Mouse (Mus musculus) intestine, embryonic 14.5 days (tissue): ENCODE data around the gene Ache. TPM values are rescaled to one million over a fixed set of nuclear protein-coding genes. Genes with fewer than 3 reads are reported as not detected.

Experiments
- ATAC-seq: fragments of 200-750 bp; cut with Nextera tagmentation; replicated peaks from 2 replicates; pipeline ENCODE4 v1.8.0; 2017; ENCODE audit warnings: low read depth, moderate number of reproducible peaks, moderate TSS enrichment, moderate library complexity; ENCODE audit not compliant: low FRiP score, low TSS enrichment
- DNase-seq: peaks from one replicate; pipeline ENCODE4 v3.0.0-alpha.2; 2018; ENCODE audit warnings: low spot score
- H3K27ac ChIP-seq: fragments of 300-500 bp; sonication (generic); 2 replicates; pipeline ENCODE4 v1.5.1; 2014; ENCODE audit warnings: low read depth, mild to moderate bottlenecking, control low read depth
- H3K27me3 ChIP-seq: fragments of 300-500 bp; sonication (generic); replicated peaks from 2 replicates; pipeline ENCODE4 v1.6.1; 2014; ENCODE audit warnings: low read length, control low read depth; ENCODE audit not compliant: control insufficient read depth, insufficient read depth
- H3K36me3 ChIP-seq: fragments of 300-500 bp; sonication (generic); 2 replicates; pipeline ENCODE4 v1.6.1; 2014; ENCODE audit warnings: low read length, control low read depth; ENCODE audit not compliant: control insufficient read depth, insufficient read depth
- H3K4me1 ChIP-seq: fragments of 300-500 bp; sonication (generic); replicated peaks from 2 replicates; pipeline ENCODE4 v1.6.1; 2014; ENCODE audit warnings: low read length, control low read depth, mixed read lengths; ENCODE audit not compliant: control insufficient read depth, insufficient read depth
- H3K4me2 ChIP-seq: fragments of 300-500 bp; sonication (generic); 2 replicates; pipeline ENCODE4 v1.6.1; 2014; ENCODE audit warnings: low read length
- H3K4me3 ChIP-seq: fragments of 300-500 bp; sonication (generic); 2 replicates; pipeline ENCODE4 v1.5.1; 2014; ENCODE audit warnings: low read depth, low read length, control low read depth, mixed read lengths
- H3K9ac ChIP-seq: fragments of 300-500 bp; sonication (generic); 2 replicates; pipeline ENCODE4 v1.6.1; 2014; ENCODE audit warnings: mild to moderate bottlenecking, low read length
- H3K9me3 ChIP-seq: fragments of 300-500 bp; sonication (generic); 2 replicates; pipeline ENCODE4 v1.6.1; 2016; ENCODE audit warnings: low read length, control low read depth; ENCODE audit not compliant: control insufficient read depth
- WGBS: fragments of 180-500 bp; shearing (Covaris S2); extraction: QIAGEN DNeasy Blood & Tissue Kit; methylation state at CpG from one replicate; pipeline ENCODE4 v1.1.7; 2014; 5-methylcytosine and 5-hydroxymethylcytosine counted together
- polyA plus RNA-seq: library from polyadenylated mRNA; unstranded; fragments of >200 nt; fragmentation: Nextera tagmentation; extraction: Ambion mirVana; gene quantifications from 2 replicates; pipeline ENCODE4 v1.2.1, GENCODE M21; 2014

Ache gene
- polyA plus RNA-seq, 1 experiment from 2014 or later = 13.6 TPM

GRCm38 (mm10) chr5:137314193-137315083 is 27.1 kb downstream of the Ache start, which contains the start of gene Trip6:
Trip6 (minus strand) TSS chr5:137314404.
- DNase-seq (peak; percentile 98), ATAC-seq (peak; percentile 92)
- peaks cover 34% of the 10 kb centered on the region for H3K4me1 ChIP-seq
- 19% methylated on average over 30 of the region's 30 CpGs for WGBS
- peak within 1 kb of the TSS; percentile 97 for H3K4me2 ChIP-seq
- H3K27me3 ChIP-seq = no peaks in the 10 kb centered on the region
- peaks cover 27% of the 10 kb centered on the region for H3K36me3 ChIP-seq
- H3K27ac ChIP-seq = peak within 1 kb of the TSS; percentile 85
- H3K9me3 ChIP-seq = no peaks in the 10 kb centered on the region
- peak within 1 kb of the TSS; percentile 70 for H3K9ac ChIP-seq
- peak within 1 kb of the TSS; percentile 71 for H3K4me3 ChIP-seq

GRCm38 (mm10) chr5:137315084-137315903 is 28.0 kb downstream of the Ache start:
- H3K9me3 ChIP-seq = no peaks in the 10 kb centered on the region
- no peaks in the 10 kb centered on the region for H3K27me3 ChIP-seq
- peak overlapping the region; percentile 85 for H3K27ac ChIP-seq
- H3K4me3 ChIP-seq = no peak overlapping the region
- no peak for ATAC-seq
- H3K4me1 ChIP-seq = peaks cover 34% of the 10 kb centered on the region
- DNase-seq = no peak
- peak overlapping the region; percentile 97 for H3K4me2 ChIP-seq
- WGBS = 38% methylated on average over 29 of the region's 30 CpGs
- peaks cover 22% of the 10 kb centered on the region for H3K36me3 ChIP-seq
- peak overlapping the region; percentile 70; the same call in 1 of the 2 replicates for H3K9ac ChIP-seq

- 77% methylated on average over 8 of the region's 8 CpGs for WGBS
- H3K4me3 ChIP-seq = no peak overlapping the region
- no peak overlapping the region for H3K27ac ChIP-seq
- no peak overlapping the region for H3K9ac ChIP-seq
- no peak for ATAC-seq
- peaks cover 29% of the 10 kb centered on the region for H3K4me1 ChIP-seq
- H3K27me3 ChIP-seq = no peaks in the 10 kb centered on the region
- DNase-seq = no peak
- peaks cover 20% of the 10 kb centered on the region for H3K36me3 ChIP-seq
- H3K4me2 ChIP-seq = no peak overlapping the region
- no peaks in the 10 kb centered on the region for H3K9me3 ChIP-seq
Measured at GRCm38 (mm10) chr5:137317361-137317760, 30.0 kb downstream of the Ache start.

GRCm38 (mm10) chr5:137318570-137318969 is 31.3 kb downstream of the Ache start:
- DNase-seq (no peak), ATAC-seq (no peak)
- Histone ChIP-seq H3K9ac (no peak overlapping the region), H3K4me3 (no peak overlapping the region), H3K27me3 (no peaks in the 10 kb centered on the region), H3K4me2 (no peak overlapping the region), H3K36me3 (peaks cover 20% of the 10 kb centered on the region), H3K4me1 (peaks cover 18% of the 10 kb centered on the region), H3K27ac (no peak overlapping the region), H3K9me3 (no peaks in the 10 kb centered on the region)
- 70% methylated on average over 1 of the region's 1 CpGs for WGBS

DNA sequence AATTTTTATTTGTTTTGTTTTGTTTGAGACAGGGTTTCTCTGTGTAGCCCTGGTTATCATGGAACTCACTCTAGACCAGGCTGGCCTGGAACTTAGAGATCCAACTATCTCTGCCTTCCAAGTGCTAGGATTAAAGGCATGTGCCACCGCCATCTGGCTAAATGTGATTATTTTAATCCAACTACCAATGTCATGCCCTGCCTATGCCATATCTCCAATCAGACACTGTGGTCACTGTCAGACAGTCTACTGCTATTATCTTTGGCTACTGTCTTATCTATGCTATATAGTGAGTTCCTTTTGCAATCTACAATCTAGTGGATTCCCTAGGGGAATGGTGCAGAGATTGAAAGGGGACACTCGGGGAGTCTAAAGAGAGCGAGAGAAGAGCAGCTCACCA is 33.7 kb downstream of the Ache start:
- H3K36me3 ChIP-seq = peaks cover 25% of the 10 kb centered on the region
- 0 out of 2 replicates have a peak, but pooled peaks cover 1% of the 10 kb centered on the region for H3K4me1 ChIP-seq
- H3K4me2 ChIP-seq = no peak overlapping the region
- DNase-seq = no peak
- no peak overlapping the region for H3K9ac ChIP-seq
- no peak for ATAC-seq
- 91% methylated on average over 3 of the region's 3 CpGs for WGBS
- H3K27ac ChIP-seq = no peak overlapping the region
- no peaks in the 10 kb centered on the region for H3K27me3 ChIP-seq
- H3K9me3 ChIP-seq = no peaks in the 10 kb centered on the region
- no peak overlapping the region for H3K4me3 ChIP-seq

DNA sequence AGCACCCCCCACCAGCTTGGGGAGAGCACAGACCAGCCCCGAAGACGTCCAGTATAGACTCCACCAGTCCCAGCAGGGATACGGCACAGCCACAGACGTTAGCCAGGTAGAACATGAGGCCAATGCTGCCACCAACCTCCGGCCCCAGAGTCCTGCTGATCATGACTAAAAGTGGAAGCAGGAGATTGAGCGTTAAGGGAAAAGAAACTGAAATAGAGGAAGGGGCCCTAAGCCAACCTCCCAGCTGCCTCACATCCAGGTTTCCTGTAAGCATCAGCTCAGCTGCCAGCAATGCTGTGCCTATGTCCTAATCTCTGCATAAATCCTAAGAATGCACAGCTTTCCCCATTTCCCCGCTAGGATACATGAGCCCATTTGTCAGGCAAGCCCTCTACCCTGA is 43.6 kb downstream of the Ache start:
- DNase-seq = no peak
- no peak overlapping the region for H3K27ac ChIP-seq
- H3K27me3 ChIP-seq = no peaks in the 10 kb centered on the region
- H3K4me2 ChIP-seq = no peak overlapping the region
- no peak overlapping the region for H3K4me3 ChIP-seq
- peaks cover 16% of the 10 kb centered on the region; the same call in 1 of the 2 replicates for H3K36me3 ChIP-seq
- H3K4me1 ChIP-seq = no peaks in the 10 kb centered on the region
- H3K9me3 ChIP-seq = no peaks in the 10 kb centered on the region
- no peak for ATAC-seq
- no peak overlapping the region for H3K9ac ChIP-seq
- WGBS = 88% methylated on average over 7 of the region's 7 CpGs

DNA sequence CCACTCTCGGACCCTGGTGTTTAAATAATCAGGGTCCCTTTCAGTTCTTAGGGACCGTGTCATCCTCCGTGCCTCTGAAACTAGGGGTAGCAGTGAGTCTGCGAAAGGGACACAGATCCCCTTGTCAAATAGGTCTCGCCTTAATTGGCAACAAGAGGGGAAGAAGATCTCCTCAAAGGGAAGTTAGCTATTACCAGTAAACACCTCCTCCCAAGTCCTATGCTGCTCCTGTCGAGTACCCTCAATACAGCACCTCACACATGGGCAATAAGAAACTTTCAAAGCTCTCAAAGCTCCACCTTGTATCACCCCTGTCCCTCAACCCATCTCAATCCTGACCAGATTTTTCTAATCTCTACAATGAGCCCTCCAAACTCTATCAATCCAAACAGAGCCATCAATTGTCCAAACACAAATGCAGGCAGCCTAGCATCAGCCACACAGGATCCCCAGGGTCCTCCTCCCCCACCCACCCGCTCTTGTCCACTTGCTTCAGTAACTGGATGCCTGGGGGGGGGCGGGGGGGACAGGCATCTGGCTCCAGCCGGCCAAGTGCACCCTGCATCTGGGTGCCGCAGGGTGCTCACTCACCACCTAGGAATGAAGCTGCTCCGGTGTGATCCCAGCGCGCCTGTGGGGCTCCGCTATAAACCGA is 45.7 kb downstream of the Ache start:
- DNase-seq (no peak), ATAC-seq (no peak)
- peak overlapping the region; percentile 63 for H3K9ac ChIP-seq
- 0 out of 2 replicates have a peak overlapping the region, but pooled peaks have one; percentile 34 for H3K27ac ChIP-seq
- H3K4me3 ChIP-seq = peak overlapping the region; percentile 63
- WGBS = 17% methylated on average over 15 of the region's 15 CpGs
- peaks cover 5% of the 10 kb centered on the region; the same call in 1 of the 2 replicates for H3K4me1 ChIP-seq
- H3K4me2 ChIP-seq = peak overlapping the region; percentile 96
- H3K27me3 ChIP-seq = no peaks in the 10 kb centered on the region
- peaks cover 7% of the 10 kb centered on the region; the same call in 1 of the 2 replicates for H3K36me3 ChIP-seq
- H3K9me3 ChIP-seq = no peaks in the 10 kb centered on the region
